ENCODE assay signal across 9 mouse cellular contexts in genomic region chr2:181522811-181523210, GRCm38 (mm10). TPM values are rescaled to one million over a fixed set of nuclear protein-coding genes. Genes with fewer than 3 reads are reported as not detected.
DNase-seq lines count a peak whose midpoint lies in the region; ATAC-seq and TF ChIP-seq lines count a peak whose summit lies in the region.
"Had no signal": no experiment of that assay in that cellular context is flagged by ENCODE, and none has a peak within 500 bp of the region (broad histone marks: within the 10 kb centered on the region; RNA-seq: fewer than 3 reads in every experiment).

No protein-coding gene starts in this region.

- H3K9ac ChIP-seq in neural tube, embryonic 13.5 days, result no peak overlapping the region
- H3K9ac ChIP-seq in liver, embryonic 14.5 days (replicated peaks), result no peak overlapping the region; the same call in 1 of the 2 replicates
- H3K9ac ChIP-seq in stomach, postnatal 0 days (ENCODE audit: low read length), result no peak overlapping the region

- no peaks in the 10 kb centered on the region for H3K27me3 ChIP-seq in neural tube, embryonic 13.5 days
- no peaks in the 10 kb centered on the region for H3K27me3 ChIP-seq in embryonic facial prominence, embryonic 10.5 days (replicated peaks; ENCODE audit: low read depth, poor library complexity, severe bottlenecking)
- no peaks in the 10 kb centered on the region for H3K27me3 ChIP-seq in liver, embryonic 14.5 days (ENCODE audit: control insufficient read depth, insufficient read depth, low read length)
- H3K27me3 ChIP-seq in stomach, postnatal 0 days (ENCODE audit: control insufficient read depth, insufficient read depth, low read length), result no peaks in the 10 kb centered on the region
- H3K27me3 ChIP-seq: limb, embryonic 12.5 days had no signal

- no peak for ATAC-seq in neural tube, embryonic 13.5 days (ENCODE audit: low read depth)
- no peak for ATAC-seq in liver, embryonic 14.5 days (ENCODE audit: insufficient read depth)
- ATAC-seq in stomach, postnatal 0 days (ENCODE audit: low FRiP score, low TSS enrichment), result no peak
- ATAC-seq in monocyte, adult 5-6 weeks (replicated peaks; ENCODE audit: insufficient number of reproducible peaks, low FRiP score, low TSS enrichment, poor library complexity, severe bottlenecking), result no peak

- H3K4me2 ChIP-seq in neural tube, embryonic 13.5 days, result 0 out of 2 replicates have a peak overlapping the region, but pooled peaks have one; percentile 74
- H3K4me2 ChIP-seq in liver, embryonic 14.5 days (ENCODE audit: low read depth), result peak overlapping the region; percentile 95
- H3K4me2 ChIP-seq in stomach, postnatal 0 days (replicated peaks; ENCODE audit: low read depth), result no peak overlapping the region

- peak; percentile 11 for DNase-seq in gastrocnemius, postnatal 10 days
- DNase-seq in gastrocnemius, postnatal 25 days, result no peak
- no peak for DNase-seq in neural tube, embryonic 10.5 days (ENCODE audit: extremely low spot score, low spot score)
- DNase-seq in embryonic facial prominence, embryonic 10.5 days (ENCODE audit: low spot score), result no peak
- DNase-seq in liver, embryonic 14.5 days (ENCODE audit: low read depth in 3 of 3, low spot score in 3 of 3), result peak; percentile 47 to 63 (median 56)
- DNase-seq in stomach, postnatal 0 days (ENCODE audit: low spot score), result peak; percentile 38

- 76% methylated on average over 5 of the region's 5 CpGs for WGBS in neural tube, embryonic 13.5 days
- WGBS in embryonic facial prominence, embryonic 10.5 days, result 76% methylated on average over 5 of the region's 5 CpGs
- 43% methylated on average over 5 of the region's 5 CpGs for WGBS in liver, embryonic 14.5 days (ENCODE audit: insufficient replicate concordance)
- 66% methylated on average over 5 of the region's 5 CpGs for WGBS in stomach, postnatal 0 days

- H3K4me1 ChIP-seq in neural tube, embryonic 13.5 days (replicated peaks), result peaks cover 46% of the 10 kb centered on the region
- peaks cover 22% of the 10 kb centered on the region for H3K4me1 ChIP-seq in embryonic facial prominence, embryonic 10.5 days
- peaks cover 23 to 30% of the 10 kb centered on the region in 2 experiments for H3K4me1 ChIP-seq in liver, embryonic 14.5 days (replicated peaks; ENCODE audit: control insufficient read depth in 2 of 2, insufficient read depth in 2 of 2, low read length in 1 of 2)
- H3K4me1 ChIP-seq in stomach, postnatal 0 days (replicated peaks; ENCODE audit: control insufficient read depth, insufficient read depth), result peaks cover 4% of the 10 kb centered on the region; the same call in 1 of the 2 replicates

- TF ChIP-seq EP300 in liver, embryonic 14.5 days (IDR thresholded peaks at IDR 0.05; ENCODE audit: low read depth), result no peak
- no peak for TF ChIP-seq EP300 in stomach, postnatal 0 days (optimal IDR thresholded peaks at IDR 0.05)

- no peaks in the 10 kb centered on the region for H3K9me3 ChIP-seq in neural tube, embryonic 13.5 days
- H3K9me3 ChIP-seq in embryonic facial prominence, embryonic 10.5 days, result no peaks in the 10 kb centered on the region
- H3K9me3 ChIP-seq in liver, embryonic 14.5 days (ENCODE audit: control insufficient read depth, low read length), result no peaks in the 10 kb centered on the region
- H3K9me3 ChIP-seq in stomach, postnatal 0 days (ENCODE audit: control insufficient read depth, low read length), result no peaks in the 10 kb centered on the region
- H3K9me3 ChIP-seq: limb, embryonic 12.5 days had no signal

- peaks cover 9% of the 10 kb centered on the region for H3K36me3 ChIP-seq in neural tube, embryonic 13.5 days
- peaks cover 28% of the 10 kb centered on the region for H3K36me3 ChIP-seq in embryonic facial prominence, embryonic 10.5 days (replicated peaks)
- H3K36me3 ChIP-seq in liver, embryonic 14.5 days (replicated peaks; ENCODE audit: control insufficient read depth, insufficient read depth, low read depth), result no peaks in the 10 kb centered on the region; the same call in none of the 2 replicates
- H3K36me3 ChIP-seq in stomach, postnatal 0 days (ENCODE audit: control insufficient read depth, insufficient read depth, low read length), result no peaks in the 10 kb centered on the region

- H3K27ac ChIP-seq in neural tube, embryonic 13.5 days (replicated peaks), result no peak overlapping the region
- no peak overlapping the region for H3K27ac ChIP-seq in embryonic facial prominence, embryonic 10.5 days (replicated peaks)
- peak overlapping the region; percentile 52; the same call in 1 of the 2 replicates for H3K27ac ChIP-seq in liver, embryonic 14.5 days
- no peak overlapping the region for H3K27ac ChIP-seq in stomach, postnatal 0 days (replicated peaks)
- H3K27ac ChIP-seq: limb, embryonic 12.5 days had no signal

- H3K4me3 ChIP-seq in neural tube, embryonic 13.5 days, result no peak overlapping the region
- H3K4me3 ChIP-seq in embryonic facial prominence, embryonic 10.5 days, result 0 out of 2 replicates have a peak overlapping the region, but pooled peaks have one; percentile 4
- peak overlapping the region in 1 of 2 experiments; percentile 22; a peak in 1 of 4 replicates for H3K4me3 ChIP-seq in liver, embryonic 14.5 days (ENCODE audit: insufficient read depth in 1 of 2, low read depth in 2 of 2, low read length in 2 of 2)
- no peak overlapping the region for H3K4me3 ChIP-seq in stomach, postnatal 0 days (ENCODE audit: low read depth, low read length)

- TF ChIP-seq CTCF in liver, embryonic 14.5 days (IDR thresholded peaks at IDR 0.05; ENCODE audit: low read depth), result peak; percentile 84
- peak; percentile 76 for TF ChIP-seq CTCF in stomach, postnatal 0 days (IDR thresholded peaks at IDR 0.05; ENCODE audit: low read depth)

RNA-seq across cellular contexts. Expression of gene Dnajc5, which starts 2.5 kb away (rescaled TPM):
- 10 to 100 TPM; 67.5 to 70.1 TPM for total RNA-seq in gastrocnemius, postnatal 10 days (2021)
- total RNA-seq in gastrocnemius, postnatal 25 days (2021), result 10 to 100 TPM; 43.8 to 46.3 TPM
- 192 and 214 TPM in 2 replicates for polyA plus RNA-seq in neural tube, embryonic 13.5 days (2015; fragmentation: Nextera tagmentation; extraction: Ambion mirVana)
- polyA plus RNA-seq in embryonic facial prominence, embryonic 10.5 days (2016; fragmentation: Nextera tagmentation; extraction: Ambion mirVana), result 93.3 and 93.4 TPM in 2 replicates
- 12.5 and 13.9 TPM in 2 replicates for polyA plus RNA-seq in liver, embryonic 14.5 days (2012; rRNA removed)
- polyA plus RNA-seq in liver, embryonic 14.5 days (2014; fragmentation: Nextera tagmentation; extraction: Ambion mirVana), result 20.0 and 23.7 TPM in 2 replicates
- 50.2 and 52.7 TPM in 2 replicates for polyA plus RNA-seq in stomach, postnatal 0 days (2015; fragmentation: Nextera tagmentation; extraction: Ambion mirVana)
- total RNA-seq in monocyte, adult 5-6 weeks (2017), result 47.3 to 71.5 TPM (median 52.6 TPM) in 3 replicates

RNA-seq across cellular contexts. Expression of gene Tpd52l2, which starts 25.9 kb away (rescaled TPM):
- total RNA-seq in gastrocnemius, postnatal 10 days (2021), result 10 to 100 TPM; 69.9 to 72.9 TPM
- 10 to 100 TPM; 46.1 to 48.2 TPM for total RNA-seq in gastrocnemius, postnatal 25 days (2021)
- polyA plus RNA-seq in neural tube, embryonic 13.5 days (2015; fragmentation: Nextera tagmentation; extraction: Ambion mirVana), result 107 and 114 TPM in 2 replicates
- 173 and 174 TPM in 2 replicates for polyA plus RNA-seq in embryonic facial prominence, embryonic 10.5 days (2016; fragmentation: Nextera tagmentation; extraction: Ambion mirVana)
- polyA plus RNA-seq in liver, embryonic 14.5 days (2012; rRNA removed), result 19.6 and 36.1 TPM in 2 replicates
- 78.3 and 80.5 TPM in 2 replicates for polyA plus RNA-seq in liver, embryonic 14.5 days (2014; fragmentation: Nextera tagmentation; extraction: Ambion mirVana)
- polyA plus RNA-seq in stomach, postnatal 0 days (2015; fragmentation: Nextera tagmentation; extraction: Ambion mirVana), result 98.0 and 104 TPM in 2 replicates
- 87.5 to 134 TPM (median 104 TPM) in 3 replicates for total RNA-seq in monocyte, adult 5-6 weeks (2017)

RNA-seq across cellular contexts. Expression of gene Abhd16b, which starts 29.8 kb away (rescaled TPM):
- total RNA-seq in gastrocnemius, postnatal 10 days (2021), result not detected
- not detected for total RNA-seq in gastrocnemius, postnatal 25 days (2021)
- polyA plus RNA-seq in neural tube, embryonic 13.5 days (2015; fragmentation: Nextera tagmentation; extraction: Ambion mirVana), result 0.11 TPM in 1 of 2 replicates, not detected in the other
- polyA plus RNA-seq in embryonic facial prominence, embryonic 10.5 days (2016; fragmentation: Nextera tagmentation; extraction: Ambion mirVana), result 0.11 and 0.16 TPM in 2 replicates
- polyA plus RNA-seq in liver, embryonic 14.5 days (2012; rRNA removed), result 0.01 TPM in 1 of 2 replicates, not detected in the other
- not detected in 2 replicates for polyA plus RNA-seq in liver, embryonic 14.5 days (2014; fragmentation: Nextera tagmentation; extraction: Ambion mirVana)
- polyA plus RNA-seq in stomach, postnatal 0 days (2015; fragmentation: Nextera tagmentation; extraction: Ambion mirVana), result 0.08 and 0.15 TPM in 2 replicates
- not detected in 3 replicates for total RNA-seq in monocyte, adult 5-6 weeks (2017)
- polyA plus RNA-seq: limb, embryonic 12.5 days had no signal

Comparison
In these comparisons a context has a peak if more than half of its experiments do, and no peak if none do; other contexts are left out.
1. DNase-seq: peak in gastrocnemius, postnatal 10 days (single experiment), liver, embryonic 14.5 days (3 of 3) and stomach, postnatal 0 days (single experiment); none in gastrocnemius, postnatal 25 days (single experiment), neural tube, embryonic 10.5 days (single experiment) and embryonic facial prominence, embryonic 10.5 days (single experiment).